Mouse (Mus musculus): ENCODE measurements around the gene Iqschfp. TPM values are rescaled to one million over a fixed set of nuclear protein-coding genes. Genes with fewer than 3 reads are reported as not detected.

Iqschfp gene
- polyA plus RNA-seq, 1 experiment from 2014 or later = 5.3 TPM

- WGBS = 84% methylated on average over 5 of the region's 5 CpGs
Observed at GRCm38 (mm10) chr3:68488316-68488715, 596.3 kb downstream of the Iqschfp start.

GRCm38 (mm10) chr3:68491516-68491915 lies 599.5 kb downstream of the Iqschfp start:
- Histone ChIP-seq H3K9ac (replicated peaks; ENCODE audit: low read depth, low read length) (no peak overlapping the region), H3K9me3 (ENCODE audit: control insufficient read depth, low read length) (no peaks in the 10 kb centered on the region), H3K36me3 (ENCODE audit: control insufficient read depth, insufficient read depth) (no peaks in the 10 kb centered on the region), H3K4me2 (ENCODE audit: low read length) (no peak overlapping the region), H3K4me1 (replicated peaks; ENCODE audit: control insufficient read depth, insufficient read depth, low read length) (peaks cover 25% of the 10 kb centered on the region), H3K4me3 (replicated peaks; ENCODE audit: low read length) (no peak overlapping the region), H3K27ac (ENCODE audit: low read length) (no peak overlapping the region), H3K27me3 (replicated peaks; ENCODE audit: control insufficient read depth, insufficient read depth, low read length) (peaks cover 5% of the 10 kb centered on the region; the same call in 1 of the 2 replicates)
- WGBS = 67% methylated on average over 6 of the region's 6 CpGs
- no peak for ATAC-seq

More at GRCm38 (mm10) chr3:68488316-68488715, 596.3 kb downstream of the Iqschfp start:
- ATAC-seq = no peak
- no peaks in the 10 kb centered on the region for H3K36me3 ChIP-seq (ENCODE audit: control insufficient read depth, insufficient read depth)
- H3K27ac ChIP-seq (ENCODE audit: low read length) = no peak overlapping the region
- H3K4me2 ChIP-seq (ENCODE audit: low read length) = no peak overlapping the region
- no peak overlapping the region for H3K9ac ChIP-seq (replicated peaks; ENCODE audit: low read depth, low read length)
- no peaks in the 10 kb centered on the region for H3K9me3 ChIP-seq (ENCODE audit: control insufficient read depth, low read length)
- peaks cover 6% of the 10 kb centered on the region for H3K4me1 ChIP-seq (replicated peaks; ENCODE audit: control insufficient read depth, insufficient read depth, low read length)
- peaks cover 5% of the 10 kb centered on the region; the same call in 1 of the 2 replicates for H3K27me3 ChIP-seq (replicated peaks; ENCODE audit: control insufficient read depth, insufficient read depth, low read length)
- H3K4me3 ChIP-seq (replicated peaks; ENCODE audit: low read length) = no peak overlapping the region

- no peak overlapping the region for H3K27ac ChIP-seq (ENCODE audit: low read length)
- H3K27me3 ChIP-seq (replicated peaks; ENCODE audit: control insufficient read depth, insufficient read depth, low read length) = peaks cover 5% of the 10 kb centered on the region; the same call in 1 of the 2 replicates
- peaks cover 25% of the 10 kb centered on the region for H3K4me1 ChIP-seq (replicated peaks; ENCODE audit: control insufficient read depth, insufficient read depth, low read length)
- H3K4me2 ChIP-seq (ENCODE audit: low read length) = no peak overlapping the region
- no peak overlapping the region for H3K4me3 ChIP-seq (replicated peaks; ENCODE audit: low read length)
- WGBS = 63% methylated on average over 1 of the region's 1 CpGs
- no peaks in the 10 kb centered on the region for H3K9me3 ChIP-seq (ENCODE audit: control insufficient read depth, low read length)
- H3K9ac ChIP-seq (replicated peaks; ENCODE audit: low read depth, low read length) = no peak overlapping the region
- H3K36me3 ChIP-seq (ENCODE audit: control insufficient read depth, insufficient read depth) = no peaks in the 10 kb centered on the region
- ATAC-seq = no peak
Observed at GRCm38 (mm10) chr3:68492066-68492465, 600.0 kb downstream of the Iqschfp start.

GRCm38 (mm10) chr3:68492513-68492912 lies 600.5 kb downstream of the Iqschfp start:
- no peak overlapping the region for H3K9ac ChIP-seq (replicated peaks; ENCODE audit: low read depth, low read length)
- no peak overlapping the region for H3K4me2 ChIP-seq (ENCODE audit: low read length)
- H3K27ac ChIP-seq (ENCODE audit: low read length) = no peak overlapping the region
- peaks cover 25% of the 10 kb centered on the region for H3K4me1 ChIP-seq (replicated peaks; ENCODE audit: control insufficient read depth, insufficient read depth, low read length)
- 30% methylated on average over 3 of the region's 3 CpGs for WGBS
- peaks cover 5% of the 10 kb centered on the region; the same call in 1 of the 2 replicates for H3K27me3 ChIP-seq (replicated peaks; ENCODE audit: control insufficient read depth, insufficient read depth, low read length)
- H3K36me3 ChIP-seq (ENCODE audit: control insufficient read depth, insufficient read depth) = no peaks in the 10 kb centered on the region
- no peak overlapping the region for H3K4me3 ChIP-seq (replicated peaks; ENCODE audit: low read length)
- H3K9me3 ChIP-seq (ENCODE audit: control insufficient read depth, low read length) = no peaks in the 10 kb centered on the region
- no peak for ATAC-seq

DNA sequence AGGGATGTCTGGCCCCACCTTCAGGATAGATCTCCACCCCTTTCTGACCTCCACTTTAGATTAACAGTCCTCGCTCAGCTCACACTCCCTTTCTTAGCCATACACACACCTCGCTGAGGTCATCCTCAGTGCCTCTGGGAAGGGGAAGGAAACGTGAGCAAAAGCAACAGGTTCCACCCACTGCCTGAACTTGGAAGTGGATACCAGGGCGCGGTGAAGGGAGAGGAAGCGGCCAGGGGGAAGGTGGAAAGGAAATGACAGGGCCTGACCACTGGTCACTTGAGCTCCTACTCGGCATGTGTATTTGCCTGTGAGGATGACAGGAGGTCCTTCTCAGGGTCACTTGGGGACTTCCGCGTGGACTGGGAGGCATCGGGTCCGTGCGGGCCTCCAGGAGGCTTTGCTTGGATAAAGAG lies 601.1 kb downstream of the Iqschfp start:
- H3K4me3 ChIP-seq (replicated peaks; ENCODE audit: low read length) = peak overlapping the region; percentile 62

DNA sequence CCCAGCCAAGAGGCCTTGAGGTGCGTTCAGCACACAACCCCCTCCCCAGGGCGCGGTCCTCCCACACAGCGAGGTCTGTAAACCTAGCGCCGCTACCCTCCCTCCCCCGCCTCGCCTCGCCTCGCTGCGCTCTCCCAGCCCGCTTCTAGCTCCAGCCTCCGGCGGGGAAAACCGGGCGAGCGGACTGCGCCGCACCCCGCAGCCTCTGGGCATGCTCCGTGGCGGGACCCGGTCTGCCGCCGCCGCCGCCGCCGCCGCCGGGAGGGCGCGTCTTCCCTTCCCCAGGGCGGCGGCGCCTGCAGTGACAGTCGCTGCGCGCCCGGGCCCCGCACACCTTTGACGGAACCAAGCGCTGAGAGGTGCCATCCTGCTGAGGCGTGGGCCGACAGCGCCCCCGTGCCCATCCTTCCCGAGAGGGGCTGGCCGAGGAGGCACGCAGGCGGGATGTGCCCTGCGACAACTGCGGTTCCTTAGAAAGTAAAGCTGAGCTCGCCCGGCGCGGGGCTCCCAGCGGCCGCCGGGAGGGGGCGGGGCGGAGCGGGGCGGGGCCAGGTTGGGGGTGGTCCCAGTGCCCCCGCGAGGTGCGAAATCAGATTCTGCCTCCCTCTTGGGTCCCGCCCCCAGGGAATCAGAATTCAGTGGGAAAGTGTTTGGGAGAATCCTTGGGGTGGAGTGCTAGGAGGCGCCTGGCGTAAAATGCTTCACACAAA lies 601.7 kb downstream of the Iqschfp start:
- peak overlapping the region; percentile 69 for H3K9ac ChIP-seq (replicated peaks; ENCODE audit: low read depth, low read length)
- peak overlapping the region; percentile 62 for H3K4me3 ChIP-seq (replicated peaks; ENCODE audit: low read length)
- H3K4me2 ChIP-seq (ENCODE audit: low read length) = peak overlapping the region; percentile 87
- H3K27ac ChIP-seq (ENCODE audit: low read length) = peak overlapping the region; percentile 81
- peaks cover 5% of the 10 kb centered on the region; the same call in 1 of the 2 replicates for H3K27me3 ChIP-seq (replicated peaks; ENCODE audit: control insufficient read depth, insufficient read depth, low read length)
- WGBS = under 1% methylated on average over 59 of the region's 70 CpGs
- peak; percentile 85 for ATAC-seq
- H3K9me3 ChIP-seq (ENCODE audit: control insufficient read depth, low read length) = no peaks in the 10 kb centered on the region
- peaks cover 25% of the 10 kb centered on the region for H3K4me1 ChIP-seq (replicated peaks; ENCODE audit: control insufficient read depth, insufficient read depth, low read length)
- no peaks in the 10 kb centered on the region for H3K36me3 ChIP-seq (ENCODE audit: control insufficient read depth, insufficient read depth)

More for the DNA sequence above, 601.1 kb downstream of the Iqschfp start:
- Histone ChIP-seq H3K27ac (ENCODE audit: low read length) (peak overlapping the region; percentile 81), H3K9ac (replicated peaks; ENCODE audit: low read depth, low read length) (peak overlapping the region; percentile 69), H3K4me2 (ENCODE audit: low read length) (peak overlapping the region; percentile 87), H3K36me3 (ENCODE audit: control insufficient read depth, insufficient read depth) (no peaks in the 10 kb centered on the region), H3K4me1 (replicated peaks; ENCODE audit: control insufficient read depth, insufficient read depth, low read length) (peaks cover 25% of the 10 kb centered on the region), H3K27me3 (replicated peaks; ENCODE audit: control insufficient read depth, insufficient read depth, low read length) (peaks cover 5% of the 10 kb centered on the region; the same call in 1 of the 2 replicates), H3K9me3 (ENCODE audit: control insufficient read depth, low read length) (no peaks in the 10 kb centered on the region)
- WGBS = under 1% methylated on average over 12 of the region's 12 CpGs
- no peak for ATAC-seq

GRCm38 (mm10) chr3:68494296-68495095 lies 602.5 kb downstream of the Iqschfp start:
- Histone ChIP-seq H3K4me1 (replicated peaks; ENCODE audit: control insufficient read depth, insufficient read depth, low read length) (peaks cover 25% of the 10 kb centered on the region), H3K4me3 (replicated peaks; ENCODE audit: low read length) (peak overlapping the region; percentile 62), H3K4me2 (ENCODE audit: low read length) (peak overlapping the region; percentile 87), H3K36me3 (ENCODE audit: control insufficient read depth, insufficient read depth) (no peaks in the 10 kb centered on the region), H3K9me3 (ENCODE audit: control insufficient read depth, low read length) (no peaks in the 10 kb centered on the region), H3K27me3 (replicated peaks; ENCODE audit: control insufficient read depth, insufficient read depth, low read length) (peaks cover 5% of the 10 kb centered on the region; the same call in 1 of the 2 replicates), H3K9ac (replicated peaks; ENCODE audit: low read depth, low read length) (peak overlapping the region; percentile 69), H3K27ac (ENCODE audit: low read length) (peak overlapping the region; percentile 43)
- peak; percentile 24 for ATAC-seq
- under 1% methylated on average over 66 of the region's 68 CpGs for WGBS

DNA sequence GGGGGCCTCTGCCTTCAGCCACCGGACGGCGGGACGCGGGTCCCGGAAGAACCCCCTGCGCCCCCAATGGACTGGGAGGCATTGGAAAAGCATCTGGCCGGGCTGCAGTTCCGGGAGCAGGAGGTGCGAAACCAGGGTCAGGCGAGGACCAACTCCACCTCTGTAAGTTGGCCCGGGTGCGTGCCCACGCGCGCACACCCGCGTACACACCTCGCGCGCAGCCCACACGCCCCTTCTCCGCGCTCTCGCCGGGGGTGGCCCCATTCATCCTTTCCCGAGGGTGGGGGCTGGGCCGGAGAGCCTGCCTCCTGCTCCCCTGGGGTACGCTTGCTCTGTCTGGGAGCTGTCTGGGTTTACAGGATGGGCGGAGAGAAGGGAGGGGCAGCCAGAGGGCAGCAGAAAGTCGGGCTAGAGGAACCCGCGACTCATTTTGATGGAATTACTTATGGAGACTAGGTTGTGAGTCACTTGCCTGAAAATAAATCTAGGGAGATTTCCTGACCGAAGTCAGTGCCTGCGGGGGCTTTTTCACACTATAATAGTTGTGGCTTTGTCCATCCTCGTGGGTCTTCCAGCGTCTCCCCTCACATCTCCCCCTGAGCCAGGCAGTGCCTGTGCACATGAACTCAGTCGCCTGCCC lies 603.2 kb downstream of the Iqschfp start:
- H3K27me3 ChIP-seq (replicated peaks; ENCODE audit: control insufficient read depth, insufficient read depth, low read length) = peaks cover 5% of the 10 kb centered on the region; the same call in 1 of the 2 replicates
- peak overlapping the region; percentile 43 for H3K27ac ChIP-seq (ENCODE audit: low read length)
- whole genome bisulfite sequencing = 0% methylated on average over 37 of the region's 38 CpGs

More for the DNA sequence above, 603.2 kb downstream of the Iqschfp start:
- peak; percentile 27 for ATAC-seq
- Histone ChIP-seq H3K9me3 (ENCODE audit: control insufficient read depth, low read length) (no peaks in the 10 kb centered on the region), H3K4me1 (replicated peaks; ENCODE audit: control insufficient read depth, insufficient read depth, low read length) (peaks cover 25% of the 10 kb centered on the region), H3K36me3 (ENCODE audit: control insufficient read depth, insufficient read depth) (no peaks in the 10 kb centered on the region), H3K4me3 (replicated peaks; ENCODE audit: low read length) (peak overlapping the region; percentile 62), H3K4me2 (ENCODE audit: low read length) (peak overlapping the region; percentile 87), H3K9ac (replicated peaks; ENCODE audit: low read depth, low read length) (peak overlapping the region; percentile 69)
